Mouse (Mus musculus) embryonic facial prominence, embryonic 10.5 days (tissue): ENCODE measurements around the gene Dand5. TPM values are rescaled to one million over a fixed set of nuclear protein-coding genes. Genes with fewer than 3 reads are reported as not detected.

Source experiments
- DNase-seq: peaks from one replicate; pipeline ENCODE4 v3.0.0-alpha.2; 2017; ENCODE audit warnings: low spot score
- H3K27ac ChIP-seq: fragments of 300-500 bp; sonication (generic); replicated peaks from 2 replicates; pipeline ENCODE4 v1.5.1; 2016; ENCODE audit warnings: mild to moderate bottlenecking
- H3K27me3 ChIP-seq: fragments of 300-500 bp; sonication (generic); replicated peaks from 2 replicates; pipeline ENCODE4 v1.6.1; 2016; ENCODE audit warnings: low read depth, mild to moderate bottlenecking; ENCODE audit not compliant: poor library complexity, severe bottlenecking
- H3K36me3 ChIP-seq: fragments of 300-500 bp; sonication (generic); replicated peaks from 2 replicates; pipeline ENCODE4 v1.6.1; 2016; ENCODE audit warnings: mild to moderate bottlenecking, moderate library complexity
- H3K4me1 ChIP-seq: fragments of 300-500 bp; sonication (generic); 2 replicates; pipeline ENCODE4 v1.6.1; 2016
- H3K4me3 ChIP-seq: fragments of 300-500 bp; sonication (generic); 2 replicates; pipeline ENCODE4 v1.5.1; 2016; ENCODE audit warnings: mild to moderate bottlenecking, moderate library complexity
- H3K9me3 ChIP-seq: fragments of 300-500 bp; sonication (generic); 2 replicates; pipeline ENCODE4 v1.6.1; 2016; ENCODE audit warnings: mild to moderate bottlenecking
- WGBS: fragments of 180-500 bp; shearing (Covaris S2); methylation state at CpG from one replicate; pipeline ENCODE4 v1.1.7; 2016; 5-methylcytosine and 5-hydroxymethylcytosine counted together
- polyA plus RNA-seq: library from polyadenylated mRNA; unstranded; fragments of >200 nt; fragmentation: Nextera tagmentation; extraction: Ambion mirVana; gene quantifications from 2 replicates; pipeline ENCODE4 v1.2.1, GENCODE M21; 2016

The Dand5 gene
- polyA plus RNA-seq, 1 experiment from 2014 or later = 2.8 TPM

DNA sequence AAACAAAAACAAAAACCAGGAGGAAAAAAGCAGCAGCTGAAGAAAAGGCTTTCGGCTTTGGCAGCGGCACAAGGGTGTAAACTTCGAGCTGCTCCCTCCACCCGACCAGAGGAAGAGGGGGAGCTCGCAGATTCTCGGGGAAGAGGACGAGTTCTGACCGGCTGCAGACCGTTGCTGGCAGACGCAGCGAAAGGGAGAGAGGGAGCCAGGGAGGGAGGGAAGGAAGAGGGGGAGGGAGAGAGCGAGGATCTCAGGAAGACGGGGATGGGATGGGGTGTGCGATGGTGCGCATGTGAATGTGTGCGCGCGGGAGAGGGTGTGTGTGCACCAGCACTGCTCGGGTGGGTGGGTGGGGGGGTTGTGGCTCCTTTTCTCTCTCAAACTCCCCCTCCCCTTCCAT lies 48.8 kb downstream of the Dand5 start:
- H3K27me3 ChIP-seq = peaks cover 100% of the 10 kb centered on the region
- H3K4me1 ChIP-seq = peaks cover 41% of the 10 kb centered on the region
- under 1% methylated on average over 19 of the region's 19 CpGs for WGBS
- H3K4me3 ChIP-seq = peak overlapping the region; percentile 34; the same call in 1 of the 2 replicates
- no peak overlapping the region for H3K27ac ChIP-seq
- H3K36me3 ChIP-seq = no peaks in the 10 kb centered on the region
- DNase-seq = peak; percentile 68
- H3K9me3 ChIP-seq = no peaks in the 10 kb centered on the region

DNA sequence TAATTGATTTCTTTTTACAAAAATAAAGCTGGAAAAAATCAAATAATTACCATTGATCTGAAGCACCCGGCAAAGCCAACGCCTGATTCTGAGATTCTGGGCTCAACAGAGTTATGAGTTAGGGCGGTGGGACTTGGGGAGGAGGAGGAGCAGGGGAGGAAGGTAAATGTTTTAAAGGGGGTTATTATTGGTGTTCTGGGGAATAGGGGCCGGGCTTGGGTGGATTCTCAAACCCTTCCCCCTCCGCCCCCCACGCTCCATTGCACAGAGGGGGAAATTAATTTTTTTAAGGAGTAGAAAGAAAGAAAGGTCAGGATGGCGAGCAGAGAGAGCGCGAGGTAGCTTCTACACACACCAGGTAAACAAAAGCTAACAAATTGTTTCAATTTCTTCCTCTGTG lies 49.3 kb downstream of the Dand5 start:
- 1% methylated on average over 9 of the region's 9 CpGs for WGBS
- H3K4me1 ChIP-seq = peaks cover 41% of the 10 kb centered on the region
- H3K36me3 ChIP-seq = no peaks in the 10 kb centered on the region
- no peak overlapping the region for H3K27ac ChIP-seq
- peak overlapping the region; percentile 34; the same call in 1 of the 2 replicates for H3K4me3 ChIP-seq
- no peaks in the 10 kb centered on the region for H3K9me3 ChIP-seq
- no peak for DNase-seq
- H3K27me3 ChIP-seq = peaks cover 100% of the 10 kb centered on the region

- Histone ChIP-seq H3K36me3 (no peaks in the 10 kb centered on the region), H3K27me3 (peaks cover 100% of the 10 kb centered on the region), H3K4me1 (peaks cover 41% of the 10 kb centered on the region), H3K27ac (no peak overlapping the region), H3K9me3 (no peaks in the 10 kb centered on the region), H3K4me3 (no peak overlapping the region)
- WGBS = 2% methylated on average over 3 of the region's 3 CpGs
- DNase-seq = no peak
Measured at GRCm38 (mm10) chr8:84772628-84773027, 50.0 kb downstream of the Dand5 start.

- DNase-seq = peak; percentile 54
- Histone ChIP-seq H3K4me3 (peak overlapping the region; percentile 32; the same call in 1 of the 2 replicates), H3K9me3 (no peaks in the 10 kb centered on the region), H3K36me3 (no peaks in the 10 kb centered on the region), H3K27ac (no peak overlapping the region), H3K4me1 (peaks cover 41% of the 10 kb centered on the region), H3K27me3 (peaks cover 100% of the 10 kb centered on the region)
- WGBS = under 1% methylated on average over 34 of the region's 34 CpGs
Measured at GRCm38 (mm10) chr8:84771941-84772378, 50.7 kb downstream of the Dand5 start.

DNA sequence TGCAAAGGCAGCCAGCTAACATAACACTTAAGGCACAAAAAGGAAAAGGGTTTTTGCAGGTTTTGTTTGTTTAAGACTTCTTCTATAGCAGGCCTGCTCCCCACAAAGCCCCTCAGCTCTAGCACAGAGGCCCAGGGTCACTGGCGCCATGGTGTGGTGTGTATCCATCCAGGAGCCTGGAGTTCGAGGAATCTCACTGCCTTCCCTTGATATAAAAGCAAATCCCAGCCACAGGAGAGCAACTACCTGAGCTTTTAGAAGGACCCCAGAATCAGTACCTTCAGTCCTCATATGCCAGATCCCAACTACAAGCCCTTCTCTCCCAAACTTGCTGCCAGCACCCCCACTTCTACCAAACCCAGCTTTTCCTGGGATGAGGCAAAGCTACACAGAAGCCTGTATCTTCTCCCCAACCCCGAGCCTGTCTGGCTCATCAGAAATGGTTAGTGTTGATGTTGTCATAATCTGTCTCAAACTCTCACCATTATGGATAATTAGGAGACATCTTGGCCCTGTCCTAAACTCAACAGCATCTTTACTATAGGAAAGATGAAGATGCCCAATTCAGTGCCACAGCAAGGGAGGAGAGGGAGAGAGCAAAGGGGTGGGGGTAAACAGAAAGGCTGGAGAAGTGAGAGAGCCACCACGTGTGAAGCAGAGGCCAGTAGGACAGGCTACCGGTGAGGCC lies 51.5 kb downstream of the Dand5 start:
- Histone ChIP-seq H3K27ac (no peak overlapping the region), H3K4me3 (no peak overlapping the region), H3K9me3 (no peaks in the 10 kb centered on the region), H3K36me3 (no peaks in the 10 kb centered on the region), H3K27me3 (peaks cover 100% of the 10 kb centered on the region), H3K4me1 (peaks cover 48% of the 10 kb centered on the region)
- DNase-seq = no peak
- WGBS = 13% methylated on average over 5 of the region's 5 CpGs

- 33% methylated on average over 12 of the region's 12 CpGs for WGBS
- DNase-seq = no peak
- peaks cover 56% of the 10 kb centered on the region for H3K4me1 ChIP-seq
- no peaks in the 10 kb centered on the region for H3K36me3 ChIP-seq
- H3K4me3 ChIP-seq = no peak overlapping the region
- peaks cover 100% of the 10 kb centered on the region for H3K27me3 ChIP-seq
- no peak overlapping the region for H3K27ac ChIP-seq
- no peaks in the 10 kb centered on the region for H3K9me3 ChIP-seq
Measured at GRCm38 (mm10) chr8:84770100-84770953, 52.3 kb downstream of the Dand5 start.

DNA sequence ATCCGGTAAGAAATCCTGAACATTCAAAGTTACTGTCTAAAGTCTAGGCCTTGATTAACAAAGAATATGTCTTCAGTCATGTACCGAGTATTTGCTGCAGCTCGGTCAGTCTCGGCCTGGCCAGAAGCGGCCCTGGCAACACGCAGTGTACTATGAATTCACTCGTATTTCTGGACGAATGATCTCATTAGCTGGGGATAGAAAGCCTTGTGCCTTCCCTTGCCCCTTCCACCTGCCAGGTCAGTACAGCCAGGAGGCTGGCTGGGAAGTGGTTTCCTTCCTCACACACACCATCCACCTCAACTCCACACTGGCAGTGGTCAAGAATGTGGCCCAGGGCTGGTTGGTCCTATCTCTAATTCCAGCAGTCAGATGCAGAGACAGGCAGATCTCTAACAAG lies 53.3 kb downstream of the Dand5 start:
- no peak overlapping the region for H3K27ac ChIP-seq
- no peaks in the 10 kb centered on the region for H3K36me3 ChIP-seq
- H3K9me3 ChIP-seq = no peaks in the 10 kb centered on the region
- DNase-seq = no peak
- peaks cover 52% of the 10 kb centered on the region for H3K4me1 ChIP-seq
- H3K27me3 ChIP-seq = peaks cover 100% of the 10 kb centered on the region
- H3K4me3 ChIP-seq = no peak overlapping the region
- 85% methylated on average over 8 of the region's 8 CpGs for WGBS

- Histone ChIP-seq H3K27me3 (peaks cover 100% of the 10 kb centered on the region), H3K36me3 (no peaks in the 10 kb centered on the region), H3K9me3 (no peaks in the 10 kb centered on the region), H3K4me1 (peaks cover 44% of the 10 kb centered on the region), H3K27ac (no peak overlapping the region), H3K4me3 (no peak overlapping the region)
- WGBS = 86% methylated on average over 14 of the region's 14 CpGs
- no peak for DNase-seq
Measured at GRCm38 (mm10) chr8:84768343-84769095, 54.1 kb downstream of the Dand5 start.

GRCm38 (mm10) chr8:84767221-84767620 lies 55.4 kb downstream of the Dand5 start:
- Histone ChIP-seq H3K27ac (no peak overlapping the region), H3K27me3 (peaks cover 100% of the 10 kb centered on the region), H3K4me1 (peaks cover 39% of the 10 kb centered on the region), H3K36me3 (no peaks in the 10 kb centered on the region), H3K9me3 (no peaks in the 10 kb centered on the region), H3K4me3 (no peak overlapping the region)
- DNase-seq = no peak
- 78% methylated on average over 10 of the region's 10 CpGs for WGBS

- no peak for DNase-seq
- Histone ChIP-seq H3K4me1 (peaks cover 33% of the 10 kb centered on the region), H3K27ac (no peak overlapping the region), H3K9me3 (no peaks in the 10 kb centered on the region), H3K36me3 (no peaks in the 10 kb centered on the region), H3K27me3 (peaks cover 100% of the 10 kb centered on the region), H3K4me3 (no peak overlapping the region)
- WGBS = 59% methylated on average over 9 of the region's 9 CpGs
Measured at GRCm38 (mm10) chr8:84766422-84766821, 56.2 kb downstream of the Dand5 start.

DNA sequence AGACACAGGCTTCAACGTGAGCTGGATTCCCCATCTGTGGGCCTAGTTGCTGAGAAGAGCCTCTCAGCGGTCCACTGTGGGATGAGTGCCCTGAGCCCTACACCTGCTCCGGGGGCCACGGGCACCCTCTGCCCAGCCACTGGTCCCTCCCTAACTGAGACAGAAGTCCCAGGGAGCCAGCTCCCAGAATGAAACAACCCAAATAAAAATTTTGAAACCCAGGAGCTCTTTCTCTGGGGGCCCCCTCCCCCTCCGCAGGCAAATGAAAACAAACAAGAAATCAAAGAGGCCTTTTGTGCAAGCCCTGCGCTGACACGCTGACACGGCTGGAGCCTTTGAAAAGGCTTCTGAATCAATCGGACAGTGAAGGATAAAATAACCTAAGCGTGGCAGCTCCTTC lies 57.0 kb downstream of the Dand5 start:
- Histone ChIP-seq H3K4me3 (no peak overlapping the region), H3K36me3 (no peaks in the 10 kb centered on the region), H3K9me3 (no peaks in the 10 kb centered on the region), H3K4me1 (peaks cover 33% of the 10 kb centered on the region), H3K27ac (no peak overlapping the region), H3K27me3 (peaks cover 100% of the 10 kb centered on the region)
- 11% methylated on average over 10 of the region's 10 CpGs for WGBS
- no peak for DNase-seq
